Mouse (Mus musculus) E14TG2a.4 (cell line): ENCODE measurements around the gene Odf3.

Experiments used
- CTCF ChIP-seq: conservative IDR thresholded peaks from 2 replicates; pipeline ENCODE4 v1.5.1; 2014; ENCODE audit warnings: low read length
- NANOG ChIP-seq: IDR thresholded peaks from 2 replicates; pipeline ENCODE4 v1.6.1; 2014; ENCODE audit warnings: borderline replicate concordance, low read length, mixed read lengths
- POU5F1 ChIP-seq: IDR thresholded peaks from 2 replicates; pipeline ENCODE4 v1.6.1; 2014; ENCODE audit warnings: low read length, borderline replicate concordance

GRCm38 (mm10) chr7:140894031-140894430, 46.4 kb downstream of the Odf3 start:
- TF ChIP-seq POU5F1 = no peak
- no peak for TF ChIP-seq CTCF
- TF ChIP-seq NANOG = no peak
